Mouse (Mus musculus) CH12.LX (cell line): Measurements from ENCODE around the gene Tex35. TPM values are rescaled to one million over a fixed set of nuclear protein-coding genes. Genes with fewer than 3 reads are reported as not detected.

Source experiments
- DNase-seq: peaks from one replicate; pipeline ENCODE4 v3.0.0-alpha.2; 2013; ENCODE audit errors: extremely low read depth
- H3K27ac ChIP-seq: 2 replicates; pipeline ENCODE4 v1.5.1; 2012; ENCODE audit warnings: low read depth, mild to moderate bottlenecking, control low read depth, moderate library complexity; ENCODE audit not compliant: insufficient read depth
- H3K27me3 ChIP-seq: replicated peaks from 2 replicates; pipeline ENCODE3; 2012; ENCODE audit warnings: inconsistent platforms
- H3K36me3 ChIP-seq, 2 experiments: replicated peaks in 1 of 2; 2 replicates each; pipeline versions ENCODE3 to v1.6.1; 2012; ENCODE audit warnings: inconsistent platforms in 1 of 2, low read length in 1 of 2, mild to moderate bottlenecking in 1 of 2, mixed read lengths in 1 of 2, moderate library complexity in 1 of 2; ENCODE audit not compliant: control insufficient read depth in 1 of 2, insufficient read depth in 1 of 2
- H3K4me1 ChIP-seq, 2 experiments: 2 replicates each; pipeline ENCODE4 v1.6.1; 2012; ENCODE audit warnings: inconsistent platforms in 1 of 2, moderate library complexity in 1 of 2; ENCODE audit not compliant: insufficient read depth in 2 of 2, control insufficient read depth in 1 of 2
- H3K4me2 ChIP-seq: 2 replicates; pipeline ENCODE4 v1.6.1; 2012; ENCODE audit warnings: low read depth, mild to moderate bottlenecking, control low read depth; ENCODE audit not compliant: poor library complexity, insufficient read depth, severe bottlenecking
- H3K4me3 ChIP-seq, 3 experiments: fragments of 150-350 bp in 1 of 3; sonication (generic) in 1 of 3; replicated peaks in 1 of 3; 2 replicates each; pipeline versions ENCODE3 to v1.5.1; 2011 to 2012; ENCODE audit warnings: low read depth in 2 of 3, low read length in 2 of 3, mild to moderate bottlenecking in 2 of 3, moderate library complexity in 2 of 3, control low read depth in 1 of 3, improper control_type of control experiment in 1 of 3, inconsistent platforms in 1 of 3, mixed read lengths in 1 of 3; ENCODE audit not compliant: poor library complexity in 1 of 3
- H3K79me2 ChIP-seq: replicated peaks from 2 replicates; pipeline ENCODE4 v1.6.1; 2012; ENCODE audit warnings: mild to moderate bottlenecking, moderate library complexity; ENCODE audit not compliant: control insufficient read depth, poor library complexity, insufficient read depth, severe bottlenecking; ENCODE audit errors: extremely low read depth
- H3K9ac ChIP-seq: 2 replicates; pipeline ENCODE4 v1.6.1; 2012; ENCODE audit warnings: low read depth, mild to moderate bottlenecking, control low read depth, moderate library complexity; ENCODE audit not compliant: insufficient read depth
- H3K9me3 ChIP-seq: replicated peaks from 2 replicates; pipeline ENCODE3; 2012; ENCODE audit warnings: low read length, inconsistent platforms, mixed read lengths
- BHLHE40 ChIP-seq: IDR thresholded peaks from 2 replicates; pipeline ENCODE4 v1.6.1; 2011; ENCODE audit warnings: mild to moderate bottlenecking, low read depth, low read length, improper control_type of control experiment
- CHD1 ChIP-seq: IDR thresholded peaks from 2 replicates; pipeline ENCODE4 v1.6.1; 2012; ENCODE audit warnings: low read depth, low read length, improper control_type of control experiment, inconsistent platforms
- CHD2 ChIP-seq: IDR thresholded peaks from 2 replicates; pipeline ENCODE4 v1.6.1; 2011; ENCODE audit warnings: low read length, improper control_type of control experiment
- CTCF ChIP-seq, 2 experiments: IDR thresholded peaks in 1 of 2; conservative IDR thresholded peaks in 1 of 2; 2 replicates each; pipeline ENCODE4 v1.5.1; 2011 to 2012; ENCODE audit warnings: low read depth in 2 of 2, low read length in 2 of 2, improper control_type of control experiment in 1 of 2, inconsistent platforms in 1 of 2, mild to moderate bottlenecking in 1 of 2, moderate library complexity in 1 of 2
- E2F4 ChIP-seq: IDR thresholded peaks from 2 replicates; pipeline ENCODE4 v1.6.1; 2011; ENCODE audit warnings: low read depth, low read length, improper control_type of control experiment; ENCODE audit not compliant: insufficient replicate concordance
- ELF1 ChIP-seq: IDR thresholded peaks from 2 replicates; pipeline ENCODE4 v1.6.1; 2014; ENCODE audit warnings: low read depth, mild to moderate bottlenecking, inconsistent platforms, low read length, improper control_type of control experiment
- EP300 ChIP-seq: IDR thresholded peaks from 2 replicates; pipeline ENCODE4 v1.6.1; 2011; ENCODE audit warnings: low read length, improper control_type of control experiment
- ETS1 ChIP-seq: conservative IDR thresholded peaks from 2 replicates; pipeline ENCODE4 v1.6.1; 2012; ENCODE audit warnings: low read depth, mild to moderate bottlenecking, inconsistent platforms, low read length, improper control_type of control experiment, moderate library complexity
- GABPA ChIP-seq: IDR thresholded peaks from 2 replicates; pipeline ENCODE4 v1.6.1; 2012; ENCODE audit warnings: low read depth, low read length, improper control_type of control experiment, inconsistent platforms; ENCODE audit not compliant: insufficient replicate concordance
- HCFC1 ChIP-seq: IDR thresholded peaks from 2 replicates; pipeline ENCODE4 v1.6.1; 2012; ENCODE audit warnings: low read depth, mild to moderate bottlenecking, inconsistent platforms, low read length, improper control_type of control experiment
- IRF4 ChIP-seq: IDR thresholded peaks from 2 replicates; pipeline ENCODE4 v1.6.1; 2014; ENCODE audit warnings: low read depth, mild to moderate bottlenecking, inconsistent platforms, low read length, improper control_type of control experiment
- JUN ChIP-seq: IDR thresholded peaks from 2 replicates; pipeline ENCODE4 v1.6.1; 2011; ENCODE audit warnings: low read depth, mild to moderate bottlenecking, low read length, improper control_type of control experiment, moderate library complexity; ENCODE audit not compliant: insufficient read depth
- JUND ChIP-seq: conservative IDR thresholded peaks from 2 replicates; pipeline ENCODE4 v1.6.1; 2011; ENCODE audit warnings: low read depth, low read length, improper control_type of control experiment
- KAT2A ChIP-seq: IDR thresholded peaks from 2 replicates; pipeline ENCODE4 v1.6.1; 2012; ENCODE audit warnings: low read length, improper control_type of control experiment, inconsistent platforms; ENCODE audit not compliant: insufficient replicate concordance
- MAFK ChIP-seq: IDR thresholded peaks from 2 replicates; pipeline ENCODE4 v1.6.1; 2011; ENCODE audit warnings: low read length, improper control_type of control experiment; ENCODE audit not compliant: insufficient replicate concordance
- MAX ChIP-seq: IDR thresholded peaks from 2 replicates; pipeline ENCODE4 v1.6.1; 2011; ENCODE audit warnings: low read length, improper control_type of control experiment
- MAZ ChIP-seq: IDR thresholded peaks from 2 replicates; pipeline ENCODE4 v1.6.1; 2012; ENCODE audit warnings: low read depth, mild to moderate bottlenecking, inconsistent platforms, low read length, improper control_type of control experiment, moderate library complexity
- MEF2A ChIP-seq: IDR thresholded peaks from 2 replicates; pipeline ENCODE4 v1.6.1; 2014; ENCODE audit warnings: low read depth, mild to moderate bottlenecking, inconsistent platforms, low read length, improper control_type of control experiment, borderline replicate concordance
- MXI1 ChIP-seq: IDR thresholded peaks from 2 replicates; pipeline ENCODE4 v1.6.1; 2011; ENCODE audit warnings: mild to moderate bottlenecking, low read depth, low read length, improper control_type of control experiment
- MYC ChIP-seq: IDR thresholded peaks from 2 replicates; pipeline ENCODE4 v1.6.1; 2011; ENCODE audit warnings: low read depth, mild to moderate bottlenecking, improper control_type of control experiment, low read length
- NELFE ChIP-seq: IDR thresholded peaks from 2 replicates; pipeline ENCODE4 v1.6.1; 2011; ENCODE audit warnings: low read depth, low read length, improper control_type of control experiment
- NRF1 ChIP-seq: IDR thresholded peaks from 2 replicates; pipeline ENCODE4 v1.6.1; 2014; ENCODE audit warnings: low read depth, mild to moderate bottlenecking, inconsistent platforms, low read length, improper control_type of control experiment, moderate library complexity
- PAX5 ChIP-seq: IDR thresholded peaks from 2 replicates; pipeline ENCODE4 v1.6.1; 2012; ENCODE audit warnings: low read length, inconsistent platforms, mixed read lengths
- POLR2A ChIP-seq: IDR thresholded peaks from 2 replicates; pipeline ENCODE4 v1.6.1; 2011; ENCODE audit warnings: low read depth, mild to moderate bottlenecking, improper control_type of control experiment, low read length
- POLR2AphosphoS2 ChIP-seq: IDR thresholded peaks from 2 replicates; pipeline ENCODE4 v1.6.1; 2011; ENCODE audit warnings: low read depth, low read length, improper control_type of control experiment
- RAD21 ChIP-seq: IDR thresholded peaks from 2 replicates; pipeline ENCODE4 v1.6.1; 2011; ENCODE audit warnings: low read depth, mild to moderate bottlenecking, low read length, improper control_type of control experiment, moderate library complexity
- RCOR1 ChIP-seq: conservative IDR thresholded peaks from 2 replicates; pipeline ENCODE4 v1.6.1; 2012; ENCODE audit warnings: low read depth, mild to moderate bottlenecking, inconsistent platforms, low read length, improper control_type of control experiment
- SIN3A ChIP-seq: IDR thresholded peaks from 2 replicates; pipeline ENCODE4 v1.6.1; 2012; ENCODE audit warnings: low read length, improper control_type of control experiment, inconsistent platforms
- SMC3 ChIP-seq: IDR thresholded peaks from 2 replicates; pipeline ENCODE4 v1.6.1; 2011; ENCODE audit warnings: low read depth, low read length, improper control_type of control experiment
- TBP ChIP-seq: conservative IDR thresholded peaks from 2 replicates; pipeline ENCODE4 v1.6.1; 2011; ENCODE audit warnings: low read depth, low read length, improper control_type of control experiment
- TCF12 ChIP-seq: IDR thresholded peaks from 2 replicates; pipeline ENCODE4 v1.6.1; 2014; ENCODE audit warnings: low read depth, mild to moderate bottlenecking, inconsistent platforms, low read length, improper control_type of control experiment
- UBTF ChIP-seq: IDR thresholded peaks from 2 replicates; pipeline ENCODE4 v1.6.1; 2012; ENCODE audit warnings: low read depth, mild to moderate bottlenecking, inconsistent platforms, low read length, improper control_type of control experiment, moderate library complexity
- USF1 ChIP-seq: IDR thresholded peaks from 2 replicates; pipeline ENCODE4 v1.6.1; 2014; ENCODE audit warnings: low read depth, mild to moderate bottlenecking, inconsistent platforms, low read length, improper control_type of control experiment
- USF2 ChIP-seq: conservative IDR thresholded peaks from 2 replicates; pipeline ENCODE4 v1.6.1; 2011; ENCODE audit warnings: low read depth, low read length, improper control_type of control experiment
- ZC3H11A ChIP-seq: IDR thresholded peaks from 2 replicates; pipeline ENCODE4 v1.6.1; 2012; ENCODE audit warnings: low read depth, mild to moderate bottlenecking, inconsistent platforms, low read length, improper control_type of control experiment
- ZKSCAN1 ChIP-seq: IDR thresholded peaks from 2 replicates; pipeline ENCODE4 v1.6.1; 2012; ENCODE audit warnings: low read depth, inconsistent platforms, low read length, improper control_type of control experiment, borderline replicate concordance
- ZMIZ1 ChIP-seq: IDR thresholded peaks from 2 replicates; pipeline ENCODE4 v1.6.1; 2012; ENCODE audit warnings: low read depth, mild to moderate bottlenecking, inconsistent platforms, low read length, improper control_type of control experiment
- ZNF384 ChIP-seq: IDR thresholded peaks from 2 replicates; pipeline ENCODE4 v1.6.1; 2012; ENCODE audit warnings: low read depth, low read length, improper control_type of control experiment, inconsistent platforms
- dilution Hi-C: fragments of 300-500 bp; cut with MboI; formaldehyde crosslinking; loops from 2 replicates; pipeline ENCODE4 v1.14.3; 2020; ENCODE audit warnings: low sequenced_read_pairs; ENCODE audit not compliant: extremely low pct_unique_long_range_greater_than_20kb, extremely low pct_ligation_motif_present
- in situ Hi-C: fragments of 300-500 bp; cut with MboI; formaldehyde crosslinking; loops from 3 replicates; pipeline ENCODE4 v1.14.3; 2019; ENCODE audit warnings: low sequenced_read_pairs, low pct_ligation_motif_present, low pct_unique_long_range_greater_than_20kb, mixed read lengths
- polyA plus RNA-seq: library from polyadenylated mRNA; unstranded; fragments of >175 nt; gene quantifications from 2 replicates; pipeline ENCODE4 v1.2.1, GENCODE M21; 2012; ENCODE audit warnings: low read depth; ENCODE audit not compliant: insufficient read length
- total RNA-seq, 2 experiments: library from RNA; depleted of rRNA; stranded (reverse); fragments of 300-350 nt in 1 of 2; fragments of >200 nt in 1 of 2; gene quantifications; 2 replicates each; pipeline ENCODE4 v1.2.3; 2012 to 2014

Gene Tex35
- total and polyA plus RNA-seq, 3 experiments, result 0.87 to 3.3 (median 1.3) TPM

DNA sequence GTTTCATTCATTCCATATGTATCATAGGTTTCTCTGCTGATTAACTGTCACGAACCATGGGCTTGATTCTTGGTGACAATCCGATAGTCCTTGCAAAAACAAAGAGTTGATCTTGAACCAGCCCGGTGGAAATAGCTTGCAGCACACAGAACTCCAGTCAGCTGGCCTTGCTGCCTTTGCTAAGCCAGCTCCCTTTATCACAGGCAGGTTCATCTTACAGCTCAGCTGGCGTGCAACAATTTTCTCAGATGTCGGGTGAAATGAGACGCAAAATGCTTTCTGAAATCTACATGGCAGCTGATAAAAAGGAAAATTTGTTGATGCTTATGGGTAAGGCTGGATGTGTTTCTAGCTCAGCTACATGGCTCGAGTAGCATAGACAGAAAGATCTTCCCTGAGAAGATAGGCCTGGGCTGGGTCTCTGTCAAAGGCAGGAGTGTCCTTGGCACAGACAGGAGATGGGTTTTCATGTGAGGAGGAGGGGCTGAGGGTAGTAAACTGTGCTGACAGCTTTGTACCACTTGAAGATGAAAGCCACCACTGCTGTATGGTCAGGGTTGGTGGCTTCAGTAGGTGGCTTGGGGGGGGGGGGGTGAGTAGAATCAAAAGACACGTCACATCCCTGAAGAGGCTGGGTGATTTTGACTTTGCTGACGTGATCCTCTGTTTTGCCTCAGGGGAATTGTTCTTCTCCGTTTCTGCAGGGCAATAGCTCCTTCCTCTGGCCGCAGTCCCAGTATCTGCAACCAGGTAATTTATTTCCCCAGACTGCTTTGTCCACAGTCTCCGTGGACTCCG is 45.0 kb downstream of the Tex35 start:
- in situ Hi-C loops, result no loop called here
- H3K27me3 ChIP-seq, result no peaks in the 10 kb centered on the region

GRCm38 (mm10) chr1:157062445-157062825 is 46.0 kb downstream of the Tex35 start:
- no peak overlapping the region for H3K9ac ChIP-seq
- peaks cover 26 to 37% of the 10 kb centered on the region in 2 experiments for H3K4me1 ChIP-seq
- H3K4me2 ChIP-seq, result no peak overlapping the region
- dilution Hi-C loops (no loop called here), in situ Hi-C loops (no loop called here)
- H3K4me3 ChIP-seq, result no peak overlapping the region
- no peak for DNase-seq
- peaks cover 2% of the 10 kb centered on the region for H3K9me3 ChIP-seq
- H3K27ac ChIP-seq, result peak overlapping the region; percentile 56
- H3K27me3 ChIP-seq, result no peaks in the 10 kb centered on the region
- no peaks in the 10 kb centered on the region for H3K36me3 ChIP-seq
- no peaks in the 10 kb centered on the region for H3K79me2 ChIP-seq
- TF ChIP-seq MXI1 (no peak), USF2 (no peak), E2F4 (no peak), HCFC1 (no peak), ELF1 (no peak), CTCF (conservative IDR thresholded peaks at IDR 0.05 in 1 of 2, IDR thresholded peaks at IDR 0.05 in 1 of 2; ENCODE audit: low read depth in 2 of 2, low read length in 2 of 2) (no peak), POLR2AphosphoS2 (no peak), NRF1 (no peak), CHD2 (no peak), ETS1 (no peak), PAX5 (no peak), ZKSCAN1 (no peak), MEF2A (no peak), ZNF384 (no peak), ZMIZ1 (no peak), GABPA (no peak)

More for the DNA sequence above, 45.0 kb downstream of the Tex35 start:
- peak; percentile 67 for TF ChIP-seq JUN
- TF ChIP-seq NELFE, result 0 out of 2 replicates have a peak, but pooled peaks have one; percentile 18
- 0 out of 2 replicates have a peak, but pooled peaks have one; percentile 56 for TF ChIP-seq MYC
- no peak for TF ChIP-seq CHD1
- peak in 1 of 2 experiments; percentile 97; a peak in 2 of 4 replicates for TF ChIP-seq CTCF (conservative IDR thresholded peaks at IDR 0.05 in 1 of 2, IDR thresholded peaks at IDR 0.05 in 1 of 2; ENCODE audit: low read depth in 2 of 2, low read length in 2 of 2)
- peak; percentile 85 for TF ChIP-seq TCF12
- TF ChIP-seq MEF2A, result peak; percentile 80
- TF ChIP-seq JUND, result peak; percentile 62; the same call in 1 of the 2 replicates
- no peak for TF ChIP-seq RCOR1
- no peak for TF ChIP-seq SIN3A
- peak; percentile 97 for TF ChIP-seq SMC3
- peak; percentile 11; the same call in 1 of the 2 replicates for TF ChIP-seq ZNF384
- TF ChIP-seq MAFK, result peak; percentile 40; the same call in 1 of the 2 replicates
- no peak for TF ChIP-seq GABPA
- no peak for TF ChIP-seq TBP
- peak; percentile 92 for TF ChIP-seq MAZ
- TF ChIP-seq IRF4, result peak; percentile 70
- no peak for TF ChIP-seq POLR2AphosphoS2
- peak; percentile 78 for TF ChIP-seq ETS1
- no peak for TF ChIP-seq ZKSCAN1
- no peak for TF ChIP-seq E2F4
- peak; percentile 55 for TF ChIP-seq BHLHE40
- peak; percentile 85 for TF ChIP-seq KAT2A
- TF ChIP-seq MAX, result no peak
- peak; percentile 96 for TF ChIP-seq RAD21
- TF ChIP-seq USF2, result no peak
- TF ChIP-seq POLR2A, result peak; percentile 57
- no peak for TF ChIP-seq USF1
- TF ChIP-seq UBTF, result no peak
- peak; percentile 91 for TF ChIP-seq ZC3H11A
- no peak for TF ChIP-seq MXI1
- TF ChIP-seq HCFC1, result peak; percentile 58; the same call in 1 of the 2 replicates
- TF ChIP-seq ZMIZ1, result no peak
- peak; percentile 46; the same call in 1 of the 2 replicates for TF ChIP-seq ELF1
- 0 out of 2 replicates have a peak, but pooled peaks have one; percentile 30 for TF ChIP-seq NRF1
- TF ChIP-seq CHD2, result peak; percentile 65; the same call in 1 of the 2 replicates
- no peak for TF ChIP-seq PAX5
- TF ChIP-seq EP300, result peak; percentile 62
- TF ChIP-seq, all 38 proteins: peak for 23
- Histone ChIP-seq H3K4me2 (peak overlapping the region; percentile 7; the same call in 1 of the 2 replicates), H3K4me3 (no peak overlapping the region), H3K36me3 (no peaks in the 10 kb centered on the region), H3K9me3 (peaks cover 4% of the 10 kb centered on the region), H3K4me1 (peaks cover 26 to 37% of the 10 kb centered on the region in 2 experiments), H3K9ac (peak overlapping the region; percentile 43), H3K27ac (peak overlapping the region; percentile 82), H3K79me2 (no peaks in the 10 kb centered on the region)
- dilution Hi-C loops, result no loop called here
- DNase-seq, result peak; percentile 90
